Mouse (Mus musculus): Measurements from ENCODE around the gene Btbd9.

DNA sequence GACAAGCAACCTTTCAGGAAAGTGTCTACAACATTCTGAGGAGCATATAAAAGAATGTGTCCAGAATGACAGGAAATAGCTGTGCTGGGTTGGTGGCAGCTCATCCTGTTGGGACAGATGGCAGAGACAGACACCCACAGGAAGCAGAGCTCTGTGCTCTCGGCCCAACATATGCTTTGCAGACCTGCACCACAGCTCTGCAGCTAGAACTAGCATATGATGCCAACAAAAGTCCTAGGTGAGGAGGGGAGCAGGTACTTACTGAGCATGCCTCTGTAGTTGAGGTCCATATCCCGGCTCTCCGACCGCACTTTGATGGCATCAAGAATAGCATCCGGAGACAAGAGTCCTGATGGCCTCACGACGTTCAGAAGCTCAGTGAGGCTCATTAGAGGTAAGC is 51.8 kb downstream of the Btbd9 start:
- TF ChIP-seq GATA1 (IDR thresholded peaks at IDR 0.05; ENCODE audit: borderline replicate concordance, low read length) (peak; percentile 43; the same call in 1 of the 3 replicates), FLI1 (IDR thresholded peaks at IDR 0.05; ENCODE audit: low read length) (peak; percentile 85)

Measured in megakaryocyte, embryonic 14.5 days (primary cell).